In the genomic region with DNA sequence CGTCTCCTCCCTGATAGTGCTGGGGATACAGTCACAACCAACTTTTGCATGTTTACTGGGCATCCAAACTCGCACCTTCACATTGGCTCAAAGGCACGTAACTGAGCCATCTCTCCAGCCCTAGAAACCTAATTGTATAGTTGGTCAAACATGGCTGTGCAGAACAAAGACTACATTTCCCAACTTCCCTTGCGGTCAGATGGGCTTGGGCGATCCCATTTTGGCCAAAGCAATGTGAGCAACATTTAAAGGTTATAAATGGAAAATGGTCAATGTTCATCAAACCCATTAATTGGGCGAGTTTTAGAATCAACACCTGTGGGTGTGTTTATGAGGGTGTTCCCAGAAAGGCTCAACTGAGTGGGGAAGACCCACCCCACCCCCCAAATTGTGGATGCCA, we compare ENCODE assay signal across 23 mouse cellular contexts. TPM values are rescaled to one million over a fixed set of nuclear protein-coding genes. Genes with fewer than 3 reads are reported as not detected.
A peak's percentile ranks its signal among the peaks of the same experiment; 100 is the strongest.
DNase-seq lines count a peak whose midpoint lies in the region; ATAC-seq and TF ChIP-seq lines count a peak whose summit lies in the region.
"Had no signal": no experiment of that assay in that cellular context is flagged by ENCODE, and none has a peak within 500 bp of the region (broad histone marks: within the 10 kb centered on the region; RNA-seq: fewer than 3 reads in every experiment).

No protein-coding gene starts in this region.

- no peak for ATAC-seq in intestine, postnatal 0 days
- no peak for ATAC-seq in intestine, embryonic 16.5 days
- no peak for ATAC-seq in lung, postnatal 0 days
- ATAC-seq in stomach, postnatal 0 days (ENCODE audit: low FRiP score, low TSS enrichment), result no peak
- ATAC-seq: forebrain, embryonic 14.5 days; hindbrain, embryonic 16.5 days; inflammation-experienced regulatory T-cells, adult 6 months had no signal

- DNase-seq in lung, postnatal 0 days (ENCODE audit: low spot score), result no peak
- no peak for DNase-seq in lung, postnatal 36 days
- peak; percentile 31 for DNase-seq in NIH3T3 (ENCODE audit: low read depth)
- no peak for DNase-seq in stomach, postnatal 0 days (ENCODE audit: low spot score)
- DNase-seq in cerebellum, postnatal 36 days, result no peak
- DNase-seq in kidney, postnatal 14 days, result no peak
- DNase-seq: adrenal gland, postnatal 14 days; cerebellum, adult 11-12 months; cerebellum, adult 9-10 months; cerebellum, postnatal 25 days; gastrocnemius, adult 2 months; gastrocnemius, postnatal 25 days; heart, postnatal 4 days had no signal

- TF ChIP-seq CTCF in intestine, postnatal 0 days (IDR thresholded peaks at IDR 0.05; ENCODE audit: low read depth), result no peak
- TF ChIP-seq CTCF in lung, postnatal 0 days (IDR thresholded peaks at IDR 0.05), result no peak
- no peak for TF ChIP-seq CTCF in stomach, postnatal 0 days (IDR thresholded peaks at IDR 0.05; ENCODE audit: low read depth)

- H3K9me3 ChIP-seq in intestine, postnatal 0 days (ENCODE audit: control insufficient read depth), result no peaks in the 10 kb centered on the region
- H3K9me3 ChIP-seq in intestine, embryonic 16.5 days (ENCODE audit: control insufficient read depth, low read length), result no peaks in the 10 kb centered on the region
- H3K9me3 ChIP-seq in lung, postnatal 0 days (ENCODE audit: low read length), result no peaks in the 10 kb centered on the region
- H3K9me3 ChIP-seq in stomach, postnatal 0 days (ENCODE audit: control insufficient read depth, low read length), result no peaks in the 10 kb centered on the region
- H3K9me3 ChIP-seq: embryonic facial prominence, embryonic 15.5 days; forebrain, embryonic 10.5 days; heart, embryonic 13.5 days; hindbrain, embryonic 12.5 days had no signal

- H3K27ac ChIP-seq in intestine, postnatal 0 days (ENCODE audit: low read depth, low read length), result 0 out of 2 replicates have a peak overlapping the region, but pooled peaks have one; percentile 35
- no peak overlapping the region for H3K27ac ChIP-seq in intestine, embryonic 16.5 days (ENCODE audit: low read length)
- H3K27ac ChIP-seq in lung, postnatal 0 days (ENCODE audit: low read length), result peak overlapping the region; percentile 73
- peak overlapping the region; percentile 83 for H3K27ac ChIP-seq in stomach, postnatal 0 days (replicated peaks)
- H3K27ac ChIP-seq: embryonic facial prominence, embryonic 15.5 days; forebrain, embryonic 10.5 days; gastrocnemius, adult 2 months; heart, embryonic 13.5 days; hindbrain, embryonic 12.5 days had no signal

- TF ChIP-seq EP300 in lung, postnatal 0 days (IDR thresholded peaks at IDR 0.05), result no peak
- TF ChIP-seq EP300 in stomach, postnatal 0 days (optimal IDR thresholded peaks at IDR 0.05), result no peak

- H3K4me3 ChIP-seq in intestine, postnatal 0 days (ENCODE audit: low read depth, low read length), result no peak overlapping the region
- no peak overlapping the region for H3K4me3 ChIP-seq in intestine, embryonic 16.5 days (ENCODE audit: low read length)
- H3K4me3 ChIP-seq in lung, postnatal 0 days (ENCODE audit: low read depth, low read length), result no peak overlapping the region
- H3K4me3 ChIP-seq in stomach, postnatal 0 days (ENCODE audit: low read depth, low read length), result no peak overlapping the region
- H3K4me3 ChIP-seq: embryonic facial prominence, embryonic 15.5 days; erythroblast, embryonic 14.5 days; forebrain, embryonic 10.5 days; gastrocnemius, adult 2 months; heart, embryonic 13.5 days; hindbrain, embryonic 12.5 days had no signal

- no peaks in the 10 kb centered on the region for H3K27me3 ChIP-seq in intestine, postnatal 0 days (replicated peaks; ENCODE audit: control insufficient read depth, insufficient read depth, low read length)
- no peaks in the 10 kb centered on the region for H3K27me3 ChIP-seq in intestine, embryonic 16.5 days (replicated peaks; ENCODE audit: control insufficient read depth, insufficient read depth, low read length)
- H3K27me3 ChIP-seq in lung, postnatal 0 days (replicated peaks; ENCODE audit: insufficient read depth, low read length), result no peaks in the 10 kb centered on the region
- H3K27me3 ChIP-seq in stomach, postnatal 0 days (ENCODE audit: control insufficient read depth, insufficient read depth, low read length), result no peaks in the 10 kb centered on the region
- H3K27me3 ChIP-seq: embryonic facial prominence, embryonic 15.5 days; heart, embryonic 13.5 days; hindbrain, embryonic 12.5 days had no signal

- H3K9ac ChIP-seq in intestine, postnatal 0 days (ENCODE audit: low read depth, low read length), result no peak overlapping the region
- H3K9ac ChIP-seq in intestine, embryonic 16.5 days (ENCODE audit: low read depth, low read length), result no peak overlapping the region
- no peak overlapping the region for H3K9ac ChIP-seq in lung, postnatal 0 days (replicated peaks; ENCODE audit: low read depth)
- no peak overlapping the region for H3K9ac ChIP-seq in stomach, postnatal 0 days (ENCODE audit: low read length)
- H3K9ac ChIP-seq: embryonic facial prominence, embryonic 15.5 days; heart, embryonic 13.5 days; hindbrain, embryonic 12.5 days had no signal

- H3K4me2 ChIP-seq in intestine, postnatal 0 days (replicated peaks; ENCODE audit: low read depth), result no peak overlapping the region
- H3K4me2 ChIP-seq in intestine, embryonic 16.5 days (ENCODE audit: low read depth, low read length), result no peak overlapping the region
- H3K4me2 ChIP-seq in lung, postnatal 0 days (replicated peaks; ENCODE audit: low read depth, low read length), result no peak overlapping the region
- H3K4me2 ChIP-seq in stomach, postnatal 0 days (replicated peaks; ENCODE audit: low read depth), result no peak overlapping the region
- H3K4me2 ChIP-seq: embryonic facial prominence, embryonic 15.5 days; heart, embryonic 13.5 days; hindbrain, embryonic 12.5 days had no signal

- no peaks in the 10 kb centered on the region for H3K36me3 ChIP-seq in intestine, postnatal 0 days (ENCODE audit: control insufficient read depth, insufficient read depth)
- H3K36me3 ChIP-seq in intestine, embryonic 16.5 days (ENCODE audit: control insufficient read depth, insufficient read depth, low read length), result no peaks in the 10 kb centered on the region
- H3K36me3 ChIP-seq in lung, postnatal 0 days (ENCODE audit: insufficient read depth, low read length), result no peaks in the 10 kb centered on the region
- no peaks in the 10 kb centered on the region for H3K36me3 ChIP-seq in stomach, postnatal 0 days (ENCODE audit: control insufficient read depth, insufficient read depth, low read length)
- H3K36me3 ChIP-seq: embryonic facial prominence, embryonic 15.5 days; forebrain, embryonic 10.5 days; heart, embryonic 13.5 days; hindbrain, embryonic 12.5 days had no signal

- 93% methylated on average over 6 of the region's 6 CpGs for WGBS in intestine, postnatal 0 days
- 94% methylated on average over 6 of the region's 6 CpGs for WGBS in intestine, embryonic 16.5 days
- 89% methylated on average over 6 of the region's 6 CpGs for WGBS in lung, postnatal 0 days
- 94% methylated on average over 6 of the region's 6 CpGs for WGBS in stomach, postnatal 0 days

- H3K4me1 ChIP-seq in intestine, postnatal 0 days (replicated peaks; ENCODE audit: control insufficient read depth, insufficient read depth, low read length), result no peaks in the 10 kb centered on the region
- H3K4me1 ChIP-seq in intestine, embryonic 16.5 days (ENCODE audit: control insufficient read depth, insufficient read depth, low read length), result no peaks in the 10 kb centered on the region
- peaks cover 10% of the 10 kb centered on the region; the same call in 1 of the 2 replicates for H3K4me1 ChIP-seq in lung, postnatal 0 days (ENCODE audit: insufficient read depth, low read depth, low read length)
- H3K4me1 ChIP-seq in stomach, postnatal 0 days (replicated peaks; ENCODE audit: control insufficient read depth, insufficient read depth), result no peaks in the 10 kb centered on the region
- H3K4me1 ChIP-seq: forebrain, embryonic 10.5 days; hindbrain, embryonic 12.5 days had no signal

RNA-seq across cellular contexts. Expression of a gene that starts 30.5 kb away (rescaled TPM):
- 158 and 160 TPM in 2 replicates for polyA plus RNA-seq in intestine, postnatal 0 days (2015; fragmentation: Nextera tagmentation; extraction: Ambion mirVana)
- 77.5 and 81.3 TPM in 2 replicates for polyA plus RNA-seq in intestine, embryonic 16.5 days (2015; fragmentation: Nextera tagmentation; extraction: Ambion mirVana)
- polyA plus RNA-seq in lung, postnatal 0 days (2015; fragmentation: Nextera tagmentation; extraction: Ambion mirVana), result 333 and 396 TPM in 2 replicates
- polyA plus RNA-seq in stomach, postnatal 0 days (2015; fragmentation: Nextera tagmentation; extraction: Ambion mirVana), result 90.4 and 92.3 TPM in 2 replicates
